Mouse (Mus musculus): ENCODE data around the gene Nr5a2. TPM values are rescaled to one million over a fixed set of nuclear protein-coding genes. Genes with fewer than 3 reads are reported as not detected.

Gene Nr5a2
- polyA plus RNA-seq, 1 experiment, result 33.9 TPM

GRCm38 (mm10) chr1:136845341-136845740 is 114.9 kb downstream of the Nr5a2 start:
- H3K27ac ChIP-seq (ENCODE audit: insufficient read depth, low read length), result no peak overlapping the region
- TF ChIP-seq POLR2A (IDR thresholded peaks at IDR 0.05; ENCODE audit: insufficient read depth, low read length) (no peak), CTCF (IDR thresholded peaks at IDR 0.05; ENCODE audit: low read depth, low read length) (no peak), EP300 (IDR thresholded peaks at IDR 0.05; ENCODE audit: insufficient read depth, low read depth, low read length) (no peak)
- no peaks in the 10 kb centered on the region for H3K4me1 ChIP-seq (ENCODE audit: control insufficient read depth, insufficient read depth, low read length)

GRCm38 (mm10) chr1:136840512-136840911 is 119.7 kb downstream of the Nr5a2 start:
- H3K4me1 ChIP-seq (ENCODE audit: control insufficient read depth, insufficient read depth, low read length), result no peaks in the 10 kb centered on the region
- TF ChIP-seq CTCF (IDR thresholded peaks at IDR 0.05; ENCODE audit: low read depth, low read length), result no peak
- no peak for TF ChIP-seq EP300 (IDR thresholded peaks at IDR 0.05; ENCODE audit: insufficient read depth, low read depth, low read length)
- TF ChIP-seq POLR2A (IDR thresholded peaks at IDR 0.05; ENCODE audit: insufficient read depth, low read length), result no peak

More at GRCm38 (mm10) chr1:136845341-136845740, 114.9 kb downstream of the Nr5a2 start:
- H3K9me3 ChIP-seq (replicated peaks; ENCODE audit: control insufficient read depth, insufficient read depth, low read length, poor library complexity, severe bottlenecking), result no peaks in the 10 kb centered on the region
- no peak overlapping the region for H3K4me3 ChIP-seq (ENCODE audit: low read depth, low read length)
- H3K27me3 ChIP-seq (ENCODE audit: control insufficient read depth, insufficient read depth, low read length, poor library complexity, severe bottlenecking), result no peaks in the 10 kb centered on the region
- no peaks in the 10 kb centered on the region for H3K36me3 ChIP-seq (ENCODE audit: control insufficient read depth, insufficient read depth, low read length, poor library complexity, severe bottlenecking)
- H3K9ac ChIP-seq (ENCODE audit: low read depth, poor library complexity, severe bottlenecking), result no peak overlapping the region

GRCm38 (mm10) chr1:136839202-136839601 is 121.0 kb downstream of the Nr5a2 start:
- H3K9me3 ChIP-seq (replicated peaks; ENCODE audit: control insufficient read depth, insufficient read depth, low read length, poor library complexity, severe bottlenecking), result no peaks in the 10 kb centered on the region
- no peaks in the 10 kb centered on the region for H3K36me3 ChIP-seq (ENCODE audit: control insufficient read depth, insufficient read depth, low read length, poor library complexity, severe bottlenecking)
- TF ChIP-seq CTCF (IDR thresholded peaks at IDR 0.05; ENCODE audit: low read depth, low read length) (no peak), EP300 (IDR thresholded peaks at IDR 0.05; ENCODE audit: insufficient read depth, low read depth, low read length) (no peak), POLR2A (IDR thresholded peaks at IDR 0.05; ENCODE audit: insufficient read depth, low read length) (no peak)
- no peak overlapping the region for H3K27ac ChIP-seq (ENCODE audit: insufficient read depth, low read length)
- no peaks in the 10 kb centered on the region for H3K4me1 ChIP-seq (ENCODE audit: control insufficient read depth, insufficient read depth, low read length)
- no peaks in the 10 kb centered on the region for H3K27me3 ChIP-seq (ENCODE audit: control insufficient read depth, insufficient read depth, low read length, poor library complexity, severe bottlenecking)
- no peak overlapping the region for H3K4me3 ChIP-seq (ENCODE audit: low read depth, low read length)
- no peak overlapping the region for H3K9ac ChIP-seq (ENCODE audit: low read depth, poor library complexity, severe bottlenecking)

More at GRCm38 (mm10) chr1:136840512-136840911, 119.7 kb downstream of the Nr5a2 start:
- Histone ChIP-seq H3K27me3 (ENCODE audit: control insufficient read depth, insufficient read depth, low read length, poor library complexity, severe bottlenecking) (no peaks in the 10 kb centered on the region), H3K9ac (ENCODE audit: low read depth, poor library complexity, severe bottlenecking) (no peak overlapping the region), H3K4me3 (ENCODE audit: low read depth, low read length) (no peak overlapping the region), H3K9me3 (replicated peaks; ENCODE audit: control insufficient read depth, insufficient read depth, low read length, poor library complexity, severe bottlenecking) (no peaks in the 10 kb centered on the region), H3K27ac (ENCODE audit: insufficient read depth, low read length) (no peak overlapping the region), H3K36me3 (ENCODE audit: control insufficient read depth, insufficient read depth, low read length, poor library complexity, severe bottlenecking) (no peaks in the 10 kb centered on the region)

GRCm38 (mm10) chr1:136832305-136833152 is 127.7 kb downstream of the Nr5a2 start:
- H3K9me3 ChIP-seq (replicated peaks; ENCODE audit: control insufficient read depth, insufficient read depth, low read length, poor library complexity, severe bottlenecking), result no peaks in the 10 kb centered on the region
- H3K9ac ChIP-seq (ENCODE audit: low read depth, poor library complexity, severe bottlenecking), result no peak overlapping the region
- TF ChIP-seq CTCF (IDR thresholded peaks at IDR 0.05; ENCODE audit: low read depth, low read length), result no peak
- TF ChIP-seq EP300 (IDR thresholded peaks at IDR 0.05; ENCODE audit: insufficient read depth, low read depth, low read length), result no peak
- no peak for TF ChIP-seq POLR2A (IDR thresholded peaks at IDR 0.05; ENCODE audit: insufficient read depth, low read length)
- no peaks in the 10 kb centered on the region for H3K4me1 ChIP-seq (ENCODE audit: control insufficient read depth, insufficient read depth, low read length)
- H3K36me3 ChIP-seq (ENCODE audit: control insufficient read depth, insufficient read depth, low read length, poor library complexity, severe bottlenecking), result no peaks in the 10 kb centered on the region
- no peaks in the 10 kb centered on the region for H3K27me3 ChIP-seq (ENCODE audit: control insufficient read depth, insufficient read depth, low read length, poor library complexity, severe bottlenecking)
- no peak overlapping the region for H3K4me3 ChIP-seq (ENCODE audit: low read depth, low read length)
- no peak overlapping the region for H3K27ac ChIP-seq (ENCODE audit: insufficient read depth, low read length)

- H3K4me1 ChIP-seq (ENCODE audit: control insufficient read depth, insufficient read depth, low read length), result no peaks in the 10 kb centered on the region
- TF ChIP-seq POLR2A (IDR thresholded peaks at IDR 0.05; ENCODE audit: insufficient read depth, low read length), result no peak
- TF ChIP-seq CTCF (IDR thresholded peaks at IDR 0.05; ENCODE audit: low read depth, low read length), result no peak
- H3K36me3 ChIP-seq (ENCODE audit: control insufficient read depth, insufficient read depth, low read length, poor library complexity, severe bottlenecking), result no peaks in the 10 kb centered on the region
- H3K27me3 ChIP-seq (ENCODE audit: control insufficient read depth, insufficient read depth, low read length, poor library complexity, severe bottlenecking), result no peaks in the 10 kb centered on the region
- H3K9ac ChIP-seq (ENCODE audit: low read depth, poor library complexity, severe bottlenecking), result no peak overlapping the region
- H3K9me3 ChIP-seq (replicated peaks; ENCODE audit: control insufficient read depth, insufficient read depth, low read length, poor library complexity, severe bottlenecking), result no peaks in the 10 kb centered on the region
- H3K27ac ChIP-seq (ENCODE audit: insufficient read depth, low read length), result no peak overlapping the region
- no peak overlapping the region for H3K4me3 ChIP-seq (ENCODE audit: low read depth, low read length)
These were observed 129.3 kb downstream of the Nr5a2 start for GRCm38 (mm10) chr1:136830992-136831391.

GRCm38 (mm10) chr1:136829931-136830330 is 130.3 kb downstream of the Nr5a2 start:
- H3K27me3 ChIP-seq (ENCODE audit: control insufficient read depth, insufficient read depth, low read length, poor library complexity, severe bottlenecking), result no peaks in the 10 kb centered on the region
- no peak for TF ChIP-seq CTCF (IDR thresholded peaks at IDR 0.05; ENCODE audit: low read depth, low read length)
- TF ChIP-seq POLR2A (IDR thresholded peaks at IDR 0.05; ENCODE audit: insufficient read depth, low read length), result no peak
- no peak for TF ChIP-seq EP300 (IDR thresholded peaks at IDR 0.05; ENCODE audit: insufficient read depth, low read depth, low read length)

More at GRCm38 (mm10) chr1:136829931-136830330, 130.3 kb downstream of the Nr5a2 start:
- Histone ChIP-seq H3K9ac (ENCODE audit: low read depth, poor library complexity, severe bottlenecking) (no peak overlapping the region), H3K4me3 (ENCODE audit: low read depth, low read length) (no peak overlapping the region), H3K27ac (ENCODE audit: insufficient read depth, low read length) (no peak overlapping the region), H3K4me1 (ENCODE audit: control insufficient read depth, insufficient read depth, low read length) (no peaks in the 10 kb centered on the region), H3K9me3 (replicated peaks; ENCODE audit: control insufficient read depth, insufficient read depth, low read length, poor library complexity, severe bottlenecking) (no peaks in the 10 kb centered on the region), H3K36me3 (ENCODE audit: control insufficient read depth, insufficient read depth, low read length, poor library complexity, severe bottlenecking) (no peaks in the 10 kb centered on the region)
